Mouse (Mus musculus): ENCODE measurements at regions not wholly inside any gene's neighbourhood (a gene's known extent, or its start where the extent isn't known, plus 50 kb on each side); places are given as distances from the start of the nearest gene placed in this dataset.

DNA sequence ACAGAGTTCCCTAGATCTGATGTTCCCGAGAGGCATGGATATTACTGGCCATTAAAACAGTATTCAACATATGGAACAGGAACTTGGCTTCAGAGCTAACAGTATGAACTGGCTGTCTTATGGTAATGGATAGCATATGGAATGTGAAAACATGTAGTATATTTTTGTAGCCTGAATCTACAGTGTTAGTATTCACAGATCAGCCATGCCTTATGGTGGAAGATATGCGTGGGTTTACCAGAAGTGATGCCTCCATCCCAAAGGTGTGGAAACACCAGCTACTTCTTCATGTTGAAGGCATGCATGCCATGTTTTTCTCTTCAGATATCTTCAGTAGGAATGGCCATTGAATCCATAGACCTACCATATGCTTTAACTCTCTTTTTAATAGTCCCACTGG lies 444.6 kb downstream of the Mdfic start:
- ATAC-seq, result no peak
- DNase-seq (ENCODE audit: low read depth, low spot score), result no peak
- peaks cover 9% of the 10 kb centered on the region for H3K27me3 ChIP-seq
- TF ChIP-seq CTCF (IDR thresholded peaks at IDR 0.05), result no peak
- in situ Hi-C loops (cut with MboI; ENCODE audit: low pct_unique_long_range_greater_than_20kb), result no loop called here
- ChIA-PET CTCF (no interaction called here), POLR2A (no interaction called here)

DNA sequence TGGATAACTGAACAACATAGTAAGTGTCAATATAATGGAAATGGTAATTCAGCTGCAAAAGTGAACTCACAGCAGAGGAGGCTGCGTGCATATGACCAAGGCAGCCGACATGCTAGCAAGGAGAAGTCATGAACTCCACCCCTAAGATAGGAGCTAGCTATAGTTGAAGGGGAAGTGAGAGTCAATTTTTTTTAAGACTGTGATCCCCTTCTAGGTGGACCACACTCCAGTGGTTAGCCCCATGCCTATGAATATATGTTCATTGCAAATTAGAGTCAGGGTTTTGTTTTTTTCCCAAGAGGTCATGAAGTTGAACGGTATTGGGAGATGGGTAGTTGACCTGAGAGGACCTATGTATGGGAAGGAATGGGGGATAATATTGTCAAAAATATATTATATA lies 451.4 kb downstream of the Mdfic start:
- TF ChIP-seq CTCF (IDR thresholded peaks at IDR 0.05), result no peak
- H3K27me3 ChIP-seq, result peaks cover 17% of the 10 kb centered on the region
- ChIA-PET POLR2A (no interaction called here), CTCF (interaction anchor here (1.2 kb wide), 1 partner anchor 11 kb away, joined by 3 read pairs; no protein-coding TSS in a partner anchor)
- DNase-seq (ENCODE audit: low read depth, low spot score), result no peak
- in situ Hi-C loops (cut with MboI; ENCODE audit: low pct_unique_long_range_greater_than_20kb), result no loop called here
- no peak for ATAC-seq

DNA sequence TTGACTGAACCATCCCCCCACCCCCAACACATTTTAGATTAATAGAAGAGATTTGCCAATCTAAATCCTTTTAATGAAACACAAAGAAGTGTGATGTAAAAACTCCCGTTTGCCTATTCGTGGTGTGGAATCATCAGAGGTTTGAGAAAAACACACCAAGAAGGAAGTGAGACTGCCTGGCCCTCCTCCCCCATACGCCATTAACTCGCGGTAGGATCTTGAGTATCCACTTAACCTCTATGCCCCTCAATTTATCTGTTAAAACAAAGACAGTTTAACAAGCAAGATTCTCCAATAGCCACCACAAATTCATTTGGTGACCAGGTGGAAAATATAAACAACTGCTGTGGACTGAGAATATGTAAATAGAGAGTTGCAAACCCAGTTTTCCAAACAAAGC lies 456.9 kb downstream of the Mdfic start:
- CTCF ChIA-PET, result no interaction called here
- H3K27me3 ChIP-seq, result peaks cover 54% of the 10 kb centered on the region
- POLR2A ChIA-PET, result no interaction called here
- ATAC-seq, result no peak
- DNase-seq (ENCODE audit: low read depth, low spot score), result no peak
- TF ChIP-seq CTCF (IDR thresholded peaks at IDR 0.05), result no peak
- in situ Hi-C loops (cut with MboI; ENCODE audit: low pct_unique_long_range_greater_than_20kb), result no loop called here

DNA sequence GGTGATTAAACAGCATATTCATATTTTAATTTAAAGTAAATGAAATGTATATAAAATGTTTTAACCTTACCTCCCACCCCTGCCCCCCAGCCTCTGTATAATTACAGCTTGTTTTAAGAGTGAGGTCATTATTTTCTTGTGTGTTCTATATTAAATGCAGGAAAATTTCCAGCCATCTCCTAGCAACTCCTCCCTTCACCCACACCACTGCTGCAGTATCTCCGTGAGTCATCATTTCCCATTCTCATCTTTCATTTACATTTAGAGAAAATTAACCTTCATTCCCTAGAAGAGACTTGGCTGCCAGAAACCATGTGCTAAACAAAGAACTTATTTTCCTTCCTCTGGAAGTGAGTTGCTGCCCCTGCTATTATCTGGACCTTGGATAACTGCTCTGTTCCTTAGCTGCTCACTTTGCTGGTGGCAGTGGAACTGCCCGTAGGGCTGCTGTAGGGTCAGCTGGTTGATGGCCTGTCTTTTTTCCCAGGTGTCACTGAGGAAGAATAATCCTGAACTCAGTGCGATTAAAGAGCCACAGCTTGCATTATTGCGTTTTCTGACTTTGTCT lies 467.6 kb downstream of the Mdfic start:
- no peak for DNase-seq (ENCODE audit: low read depth, low spot score)
- ChIA-PET POLR2A (no interaction called here), CTCF (no interaction called here)
- ATAC-seq, result no peak
- TF ChIP-seq CTCF (IDR thresholded peaks at IDR 0.05), result no peak
- in situ Hi-C loops (cut with MboI; ENCODE audit: low pct_unique_long_range_greater_than_20kb), result no loop called here
- H3K27me3 ChIP-seq, result peaks cover 55% of the 10 kb centered on the region

DNA sequence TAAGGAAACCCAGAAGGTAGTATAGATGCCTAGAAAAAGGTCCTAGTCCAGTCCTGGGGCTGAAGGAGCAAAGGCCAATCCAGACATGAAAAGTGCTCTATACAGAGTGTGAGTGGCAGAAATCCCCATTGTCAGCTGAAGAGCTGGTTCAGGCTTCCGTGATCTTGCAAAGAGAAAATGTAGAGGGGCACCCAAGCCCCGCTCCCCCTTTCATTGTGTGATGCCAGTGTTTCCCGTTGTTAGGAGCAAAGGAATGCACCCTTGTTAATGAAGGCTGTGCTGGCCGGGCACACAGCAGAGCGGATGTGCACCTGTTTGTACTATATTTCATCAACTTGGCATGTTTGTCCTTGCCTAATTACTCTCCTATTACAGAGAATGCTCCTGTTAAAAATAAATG lies 492.5 kb downstream of the Mdfic start:
- TF ChIP-seq CTCF (IDR thresholded peaks at IDR 0.05), result no peak
- peaks cover 17% of the 10 kb centered on the region for H3K27me3 ChIP-seq
- DNase-seq (ENCODE audit: low read depth, low spot score) (no peak), ATAC-seq (no peak)
- CTCF ChIA-PET, result no interaction called here
- POLR2A ChIA-PET, result no interaction called here
- in situ Hi-C loops (cut with MboI; ENCODE audit: low pct_unique_long_range_greater_than_20kb), result no loop called here

DNA sequence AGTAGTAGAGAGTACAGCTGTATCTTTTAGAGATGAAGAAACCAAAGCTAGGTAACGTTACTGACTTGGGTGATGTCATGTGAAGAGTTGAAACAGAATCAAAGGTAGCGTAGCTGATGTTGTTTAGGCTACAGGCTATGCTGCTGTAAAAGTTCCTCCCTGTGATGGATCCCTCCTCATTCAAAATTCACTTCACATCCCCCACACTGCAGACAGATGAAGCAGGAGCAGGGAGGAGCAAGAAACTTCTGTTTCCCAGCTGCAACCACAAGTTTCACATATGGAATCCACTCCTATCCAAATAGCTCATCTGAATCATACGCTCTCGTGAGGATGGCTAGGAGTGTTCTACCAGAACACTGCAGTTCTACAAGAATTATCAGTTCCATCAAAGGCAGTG lies 493.2 kb downstream of the Mdfic start:
- no peak for ATAC-seq
- in situ Hi-C loops (cut with MboI; ENCODE audit: low pct_unique_long_range_greater_than_20kb), result no loop called here

DNA sequence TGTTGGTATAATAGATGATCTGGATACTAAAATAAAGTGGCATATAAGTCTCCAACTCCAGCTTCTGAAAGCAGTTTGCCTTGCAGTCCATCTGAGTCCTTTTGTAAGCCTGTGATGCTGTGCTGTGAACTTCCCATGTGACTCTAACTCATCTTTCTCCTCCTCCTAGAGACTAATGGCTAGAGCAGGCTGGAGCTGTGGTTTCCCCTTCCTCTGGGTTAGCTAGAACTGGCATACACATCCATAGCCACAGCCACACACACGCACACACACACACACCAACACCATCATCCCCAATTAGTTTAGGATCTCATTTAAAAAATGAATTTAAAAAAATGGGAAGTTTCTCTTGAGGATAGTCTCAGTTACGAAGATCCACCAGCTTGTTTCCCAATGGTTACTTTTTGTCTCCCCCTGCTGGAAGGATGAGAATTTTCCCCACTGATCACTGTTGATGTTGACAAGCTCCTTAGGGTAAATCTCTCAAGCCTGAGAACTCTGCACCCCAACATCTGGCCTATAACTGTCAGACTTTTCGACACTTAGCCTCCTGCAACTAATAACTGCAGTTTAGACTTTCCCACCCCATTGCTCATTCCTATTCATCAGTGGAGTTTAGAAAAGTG lies 500.7 kb downstream of the Mdfic start:
- in situ Hi-C loops (cut with MboI; ENCODE audit: low pct_unique_long_range_greater_than_20kb), result loop anchor here (5.0 kb wide), 2 partner anchors 756 to 1384 kb away; no protein-coding TSS in a partner anchor
- ChIA-PET CTCF (interaction anchor here (1.0 to 1.4 kb wide), 2 partner anchors 13 to 550 kb away, joined by 3 to 5 read pairs; no protein-coding TSS in a partner anchor), POLR2A (no interaction called here)
- peak; percentile 71 for ATAC-seq
- peaks cover 30% of the 10 kb centered on the region for H3K27me3 ChIP-seq
- TF ChIP-seq CTCF (IDR thresholded peaks at IDR 0.05), result peak; percentile 67
- DNase-seq (ENCODE audit: low read depth, low spot score), result no peak

More for the DNA sequence above, 493.2 kb downstream of the Mdfic start:
- DNase-seq (ENCODE audit: low read depth, low spot score), result no peak
- TF ChIP-seq CTCF (IDR thresholded peaks at IDR 0.05), result no peak
- POLR2A ChIA-PET, result no interaction called here
- peaks cover 17% of the 10 kb centered on the region for H3K27me3 ChIP-seq
- CTCF ChIA-PET, result no interaction called here

All from Patski (cell line).